8 mouse cellular contexts compared by ENCODE assay signal in genomic region chr13:12369041-12369621, GRCm38 (mm10). TPM values are rescaled to one million over a fixed set of nuclear protein-coding genes. Genes with fewer than 3 reads are reported as not detected.
DNase-seq lines count a peak whose midpoint lies in the region; ATAC-seq and TF ChIP-seq lines count a peak whose summit lies in the region.

No protein-coding gene starts in this region.

- WGBS in forebrain, postnatal 0 days = 42% methylated on average over 8 of the region's 8 CpGs
- WGBS in forebrain, embryonic 13.5 days = 62% methylated on average over 8 of the region's 8 CpGs
- 49% methylated on average over 8 of the region's 8 CpGs for WGBS in kidney, postnatal 0 days

- intact Hi-C loops in gastrocnemius, postnatal 14 days (cut with DNase I; ENCODE audit: low total_unique reads) = no loop called here

- DNase-seq in forebrain, postnatal 0 days = peak; percentile 35
- peak; percentile 60 for DNase-seq in adipocyte (ENCODE audit: low spot score)
- peak; percentile 51 for DNase-seq in gastrocnemius, postnatal 14 days
- DNase-seq in kidney, postnatal 0 days (ENCODE audit: low spot score) = peak; percentile 6

- ATAC-seq in forebrain, postnatal 0 days = peak; percentile 77
- no peak for ATAC-seq in forebrain, embryonic 13.5 days
- ATAC-seq in kidney, postnatal 0 days (replicated peaks; ENCODE audit: low FRiP score, low read depth) = no peak
- no peak for ATAC-seq in inflammation-experienced regulatory T-cells, adult 6 months
- no peak for ATAC-seq in granulocyte monocyte progenitor cell, adult 5-6 weeks (replicated peaks; ENCODE audit: poor library complexity, severe bottlenecking)
- no peak for ATAC-seq in megakaryocyte-erythroid progenitor cell, adult 5-6 weeks (replicated peaks; ENCODE audit: low FRiP score, low TSS enrichment, poor library complexity, severe bottlenecking)

- no peak for TF ChIP-seq CTCF in forebrain, postnatal 0 days (IDR thresholded peaks at IDR 0.05; ENCODE audit: low read depth)
- TF ChIP-seq CTCF in kidney, postnatal 0 days (IDR thresholded peaks at IDR 0.05; ENCODE audit: low read depth) = no peak

- H3K27ac ChIP-seq in forebrain, postnatal 0 days (ENCODE audit: low read depth, low read length) = no peak overlapping the region
- H3K27ac ChIP-seq in forebrain, embryonic 13.5 days = no peak overlapping the region
- H3K27ac ChIP-seq in kidney, postnatal 0 days = no peak overlapping the region

- H3K36me3 ChIP-seq in forebrain, postnatal 0 days (ENCODE audit: insufficient read depth) = no peaks in the 10 kb centered on the region
- no peaks in the 10 kb centered on the region for H3K36me3 ChIP-seq in forebrain, embryonic 13.5 days (ENCODE audit: poor library complexity, severe bottlenecking)
- no peaks in the 10 kb centered on the region for H3K36me3 ChIP-seq in kidney, postnatal 0 days (ENCODE audit: insufficient read depth, low read length)

- no peak overlapping the region for H3K9ac ChIP-seq in forebrain, postnatal 0 days
- no peak overlapping the region for H3K9ac ChIP-seq in forebrain, embryonic 13.5 days
- H3K9ac ChIP-seq in kidney, postnatal 0 days (ENCODE audit: low read depth, low read length) = no peak overlapping the region

- no peak overlapping the region for H3K4me2 ChIP-seq in forebrain, postnatal 0 days (ENCODE audit: low read depth)
- no peak overlapping the region for H3K4me2 ChIP-seq in forebrain, embryonic 13.5 days
- no peak overlapping the region for H3K4me2 ChIP-seq in kidney, postnatal 0 days (ENCODE audit: low read length)

- H3K27me3 ChIP-seq in forebrain, postnatal 0 days (ENCODE audit: insufficient read depth, low read length) = no peaks in the 10 kb centered on the region
- no peaks in the 10 kb centered on the region for H3K27me3 ChIP-seq in forebrain, embryonic 13.5 days
- H3K27me3 ChIP-seq in kidney, postnatal 0 days (ENCODE audit: insufficient read depth, low read length) = no peaks in the 10 kb centered on the region

- H3K4me1 ChIP-seq in forebrain, postnatal 0 days (ENCODE audit: insufficient read depth) = no peaks in the 10 kb centered on the region
- no peaks in the 10 kb centered on the region for H3K4me1 ChIP-seq in forebrain, embryonic 13.5 days
- H3K4me1 ChIP-seq in kidney, postnatal 0 days (replicated peaks; ENCODE audit: insufficient read depth, low read length) = no peaks in the 10 kb centered on the region; the same call in 1 of the 2 replicates

- no peak overlapping the region for H3K4me3 ChIP-seq in forebrain, postnatal 0 days (ENCODE audit: low read depth, low read length)
- no peak overlapping the region for H3K4me3 ChIP-seq in forebrain, embryonic 13.5 days
- H3K4me3 ChIP-seq in kidney, postnatal 0 days (replicated peaks; ENCODE audit: low read depth, low read length) = no peak overlapping the region

- no peaks in the 10 kb centered on the region for H3K9me3 ChIP-seq in forebrain, postnatal 0 days (ENCODE audit: low read length)
- no peaks in the 10 kb centered on the region for H3K9me3 ChIP-seq in forebrain, embryonic 13.5 days (replicated peaks)
- no peaks in the 10 kb centered on the region for H3K9me3 ChIP-seq in kidney, postnatal 0 days (replicated peaks; ENCODE audit: low read length)

RNA-seq across cellular contexts. Expression of gene Heatr1, which starts 25.7 kb away (rescaled TPM):
- total RNA-seq in forebrain, postnatal 0 days (2014; rRNA removed) = 16.2 and 17.8 TPM in 2 replicates
- polyA plus RNA-seq in forebrain, postnatal 0 days (2015; fragmentation: Nextera tagmentation; extraction: Ambion mirVana) = 5.2 and 6.0 TPM in 2 replicates
- polyA plus RNA-seq in forebrain, embryonic 13.5 days (2015; fragmentation: Nextera tagmentation; extraction: Ambion mirVana) = 18.3 and 20.9 TPM in 2 replicates
- total RNA-seq in gastrocnemius, postnatal 14 days (2021) = 10 to 100 TPM; 12.2 to 13.0 TPM
- polyA plus RNA-seq in kidney, postnatal 0 days (2015; fragmentation: Nextera tagmentation; extraction: Ambion mirVana) = 9.6 and 9.8 TPM in 2 replicates
- 10 to 100 TPM; 22.9 to 36.1 (median 34.1) TPM for polyA plus RNA-seq in inflammation-experienced regulatory T-cells, adult 6 months (2017; shearing (Covaris generic))
- total RNA-seq in granulocyte monocyte progenitor cell, adult 5-6 weeks (2014; fragmentation: Nextera tagmentation) = 59.9 and 78.3 TPM in 2 replicates
- total RNA-seq in granulocyte monocyte progenitor cell, adult 5-6 weeks (2017) = 113 and 125 TPM in 2 replicates
- 69.9 and 127 TPM in 2 replicates for total RNA-seq in megakaryocyte-erythroid progenitor cell, adult 5-6 weeks (2014; fragmentation: Nextera tagmentation)
- total RNA-seq in megakaryocyte-erythroid progenitor cell, adult 5-6 weeks (2017) = 129 and 130 TPM in 2 replicates

RNA-seq across cellular contexts. Expression of gene Actn2, which starts 28.6 kb away (rescaled TPM):
- total RNA-seq in forebrain, postnatal 0 days (2014; rRNA removed) = 3.9 and 5.9 TPM in 2 replicates
- polyA plus RNA-seq in forebrain, postnatal 0 days (2015; fragmentation: Nextera tagmentation; extraction: Ambion mirVana) = 6.0 TPM in 2 replicates
- 1.3 and 1.9 TPM in 2 replicates for polyA plus RNA-seq in forebrain, embryonic 13.5 days (2015; fragmentation: Nextera tagmentation; extraction: Ambion mirVana)
- 1,000 to 10,000 TPM; 1,554 to 1,683 TPM for total RNA-seq in gastrocnemius, postnatal 14 days (2021)
- 3.1 and 3.5 TPM in 2 replicates for polyA plus RNA-seq in kidney, postnatal 0 days (2015; fragmentation: Nextera tagmentation; extraction: Ambion mirVana)
- polyA plus RNA-seq in inflammation-experienced regulatory T-cells, adult 6 months (2017; shearing (Covaris generic)) = 10 to 100 TPM in 1 of 3 experiments, 1 to 10 TPM in 2; 2.5 to 36.2 (median 6.1) TPM
- not detected in 2 replicates for total RNA-seq in granulocyte monocyte progenitor cell, adult 5-6 weeks (2014; fragmentation: Nextera tagmentation)
- not detected in 2 replicates for total RNA-seq in granulocyte monocyte progenitor cell, adult 5-6 weeks (2017)
- total RNA-seq in megakaryocyte-erythroid progenitor cell, adult 5-6 weeks (2014; fragmentation: Nextera tagmentation) = not detected in 2 replicates
- not detected in 2 replicates for total RNA-seq in megakaryocyte-erythroid progenitor cell, adult 5-6 weeks (2017)

Comparison
In these comparisons a context has a peak if more than half of its experiments do, and no peak if none do; other contexts are left out.
1. DNase-seq: peak in every context shown above with its lines; median percentile 60 in adipocyte; 51 in gastrocnemius, postnatal 14 days; 35 in forebrain, postnatal 0 days; 6 in kidney, postnatal 0 days.
2. RNA of gene Actn2, which starts 28.6 kb away (total RNA-seq): 1,554 to 1,683 TPM in gastrocnemius, postnatal 14 days; 3.9 to 5.9 TPM in forebrain, postnatal 0 days, not detected in granulocyte monocyte progenitor cell, adult 5-6 weeks and not detected in megakaryocyte-erythroid progenitor cell, adult 5-6 weeks; every median in the first group is over 100 times any median in the second.